Mouse (Mus musculus) CH12.LX (cell line): ENCODE data around the gene Irgc1. TPM values are rescaled to one million over a fixed set of nuclear protein-coding genes. Genes with fewer than 3 reads are reported as not detected.

Experiments used
- DNase-seq: peaks from one replicate; pipeline ENCODE4 v3.0.0-alpha.2; 2013; ENCODE audit errors: extremely low read depth
- H3K27ac ChIP-seq: 2 replicates; pipeline ENCODE4 v1.5.1; 2012; ENCODE audit warnings: low read depth, mild to moderate bottlenecking, control low read depth, moderate library complexity; ENCODE audit not compliant: insufficient read depth
- H3K27me3 ChIP-seq: replicated peaks from 2 replicates; pipeline ENCODE3; 2012; ENCODE audit warnings: inconsistent platforms
- H3K36me3 ChIP-seq, 2 experiments: replicated peaks in 1 of 2; 2 replicates each; pipeline versions ENCODE3 to v1.6.1; 2012; ENCODE audit warnings: inconsistent platforms in 1 of 2, low read length in 1 of 2, mild to moderate bottlenecking in 1 of 2, mixed read lengths in 1 of 2, moderate library complexity in 1 of 2; ENCODE audit not compliant: control insufficient read depth in 1 of 2, insufficient read depth in 1 of 2
- H3K4me1 ChIP-seq, 2 experiments: 2 replicates each; pipeline ENCODE4 v1.6.1; 2012; ENCODE audit warnings: inconsistent platforms in 1 of 2, moderate library complexity in 1 of 2; ENCODE audit not compliant: insufficient read depth in 2 of 2, control insufficient read depth in 1 of 2
- H3K4me2 ChIP-seq: 2 replicates; pipeline ENCODE4 v1.6.1; 2012; ENCODE audit warnings: low read depth, mild to moderate bottlenecking, control low read depth; ENCODE audit not compliant: poor library complexity, insufficient read depth, severe bottlenecking
- H3K4me3 ChIP-seq, 3 experiments: fragments of 150-350 bp in 1 of 3; sonication (generic) in 1 of 3; replicated peaks in 1 of 3; 2 replicates each; pipeline versions ENCODE3 to v1.5.1; 2011 to 2012; ENCODE audit warnings: low read depth in 2 of 3, low read length in 2 of 3, mild to moderate bottlenecking in 2 of 3, moderate library complexity in 2 of 3, control low read depth in 1 of 3, improper control_type of control experiment in 1 of 3, inconsistent platforms in 1 of 3, mixed read lengths in 1 of 3; ENCODE audit not compliant: poor library complexity in 1 of 3
- H3K79me2 ChIP-seq: replicated peaks from 2 replicates; pipeline ENCODE4 v1.6.1; 2012; ENCODE audit warnings: mild to moderate bottlenecking, moderate library complexity; ENCODE audit not compliant: control insufficient read depth, poor library complexity, insufficient read depth, severe bottlenecking; ENCODE audit errors: extremely low read depth
- H3K9ac ChIP-seq: 2 replicates; pipeline ENCODE4 v1.6.1; 2012; ENCODE audit warnings: low read depth, mild to moderate bottlenecking, control low read depth, moderate library complexity; ENCODE audit not compliant: insufficient read depth
- H3K9me3 ChIP-seq: replicated peaks from 2 replicates; pipeline ENCODE3; 2012; ENCODE audit warnings: low read length, inconsistent platforms, mixed read lengths
- BHLHE40 ChIP-seq: IDR thresholded peaks from 2 replicates; pipeline ENCODE4 v1.6.1; 2011; ENCODE audit warnings: mild to moderate bottlenecking, low read depth, low read length, improper control_type of control experiment
- CHD1 ChIP-seq: IDR thresholded peaks from 2 replicates; pipeline ENCODE4 v1.6.1; 2012; ENCODE audit warnings: low read depth, low read length, improper control_type of control experiment, inconsistent platforms
- CHD2 ChIP-seq: IDR thresholded peaks from 2 replicates; pipeline ENCODE4 v1.6.1; 2011; ENCODE audit warnings: low read length, improper control_type of control experiment
- CTCF ChIP-seq, 2 experiments: IDR thresholded peaks in 1 of 2; conservative IDR thresholded peaks in 1 of 2; 2 replicates each; pipeline ENCODE4 v1.5.1; 2011 to 2012; ENCODE audit warnings: low read depth in 2 of 2, low read length in 2 of 2, improper control_type of control experiment in 1 of 2, inconsistent platforms in 1 of 2, mild to moderate bottlenecking in 1 of 2, moderate library complexity in 1 of 2
- E2F4 ChIP-seq: IDR thresholded peaks from 2 replicates; pipeline ENCODE4 v1.6.1; 2011; ENCODE audit warnings: low read depth, low read length, improper control_type of control experiment; ENCODE audit not compliant: insufficient replicate concordance
- ELF1 ChIP-seq: IDR thresholded peaks from 2 replicates; pipeline ENCODE4 v1.6.1; 2014; ENCODE audit warnings: low read depth, mild to moderate bottlenecking, inconsistent platforms, low read length, improper control_type of control experiment
- EP300 ChIP-seq: IDR thresholded peaks from 2 replicates; pipeline ENCODE4 v1.6.1; 2011; ENCODE audit warnings: low read length, improper control_type of control experiment
- ETS1 ChIP-seq: conservative IDR thresholded peaks from 2 replicates; pipeline ENCODE4 v1.6.1; 2012; ENCODE audit warnings: low read depth, mild to moderate bottlenecking, inconsistent platforms, low read length, improper control_type of control experiment, moderate library complexity
- GABPA ChIP-seq: IDR thresholded peaks from 2 replicates; pipeline ENCODE4 v1.6.1; 2012; ENCODE audit warnings: low read depth, low read length, improper control_type of control experiment, inconsistent platforms; ENCODE audit not compliant: insufficient replicate concordance
- HCFC1 ChIP-seq: IDR thresholded peaks from 2 replicates; pipeline ENCODE4 v1.6.1; 2012; ENCODE audit warnings: low read depth, mild to moderate bottlenecking, inconsistent platforms, low read length, improper control_type of control experiment
- IRF4 ChIP-seq: IDR thresholded peaks from 2 replicates; pipeline ENCODE4 v1.6.1; 2014; ENCODE audit warnings: low read depth, mild to moderate bottlenecking, inconsistent platforms, low read length, improper control_type of control experiment
- JUN ChIP-seq: IDR thresholded peaks from 2 replicates; pipeline ENCODE4 v1.6.1; 2011; ENCODE audit warnings: low read depth, mild to moderate bottlenecking, low read length, improper control_type of control experiment, moderate library complexity; ENCODE audit not compliant: insufficient read depth
- JUND ChIP-seq: conservative IDR thresholded peaks from 2 replicates; pipeline ENCODE4 v1.6.1; 2011; ENCODE audit warnings: low read depth, low read length, improper control_type of control experiment
- KAT2A ChIP-seq: IDR thresholded peaks from 2 replicates; pipeline ENCODE4 v1.6.1; 2012; ENCODE audit warnings: low read length, improper control_type of control experiment, inconsistent platforms; ENCODE audit not compliant: insufficient replicate concordance
- MAFK ChIP-seq: IDR thresholded peaks from 2 replicates; pipeline ENCODE4 v1.6.1; 2011; ENCODE audit warnings: low read length, improper control_type of control experiment; ENCODE audit not compliant: insufficient replicate concordance
- MAX ChIP-seq: IDR thresholded peaks from 2 replicates; pipeline ENCODE4 v1.6.1; 2011; ENCODE audit warnings: low read length, improper control_type of control experiment
- MAZ ChIP-seq: IDR thresholded peaks from 2 replicates; pipeline ENCODE4 v1.6.1; 2012; ENCODE audit warnings: low read depth, mild to moderate bottlenecking, inconsistent platforms, low read length, improper control_type of control experiment, moderate library complexity
- MEF2A ChIP-seq: IDR thresholded peaks from 2 replicates; pipeline ENCODE4 v1.6.1; 2014; ENCODE audit warnings: low read depth, mild to moderate bottlenecking, inconsistent platforms, low read length, improper control_type of control experiment, borderline replicate concordance
- MYC ChIP-seq: IDR thresholded peaks from 2 replicates; pipeline ENCODE4 v1.6.1; 2011; ENCODE audit warnings: low read depth, mild to moderate bottlenecking, improper control_type of control experiment, low read length
- NELFE ChIP-seq: IDR thresholded peaks from 2 replicates; pipeline ENCODE4 v1.6.1; 2011; ENCODE audit warnings: low read depth, low read length, improper control_type of control experiment
- NRF1 ChIP-seq: IDR thresholded peaks from 2 replicates; pipeline ENCODE4 v1.6.1; 2014; ENCODE audit warnings: low read depth, mild to moderate bottlenecking, inconsistent platforms, low read length, improper control_type of control experiment, moderate library complexity
- PAX5 ChIP-seq: IDR thresholded peaks from 2 replicates; pipeline ENCODE4 v1.6.1; 2012; ENCODE audit warnings: low read length, inconsistent platforms, mixed read lengths
- POLR2A ChIP-seq: IDR thresholded peaks from 2 replicates; pipeline ENCODE4 v1.6.1; 2011; ENCODE audit warnings: low read depth, mild to moderate bottlenecking, improper control_type of control experiment, low read length
- POLR2AphosphoS2 ChIP-seq: IDR thresholded peaks from 2 replicates; pipeline ENCODE4 v1.6.1; 2011; ENCODE audit warnings: low read depth, low read length, improper control_type of control experiment
- RAD21 ChIP-seq: IDR thresholded peaks from 2 replicates; pipeline ENCODE4 v1.6.1; 2011; ENCODE audit warnings: low read depth, mild to moderate bottlenecking, low read length, improper control_type of control experiment, moderate library complexity
- RCOR1 ChIP-seq: conservative IDR thresholded peaks from 2 replicates; pipeline ENCODE4 v1.6.1; 2012; ENCODE audit warnings: low read depth, mild to moderate bottlenecking, inconsistent platforms, low read length, improper control_type of control experiment
- SIN3A ChIP-seq: IDR thresholded peaks from 2 replicates; pipeline ENCODE4 v1.6.1; 2012; ENCODE audit warnings: low read length, improper control_type of control experiment, inconsistent platforms
- SMC3 ChIP-seq: IDR thresholded peaks from 2 replicates; pipeline ENCODE4 v1.6.1; 2011; ENCODE audit warnings: low read depth, low read length, improper control_type of control experiment
- TBP ChIP-seq: conservative IDR thresholded peaks from 2 replicates; pipeline ENCODE4 v1.6.1; 2011; ENCODE audit warnings: low read depth, low read length, improper control_type of control experiment
- TCF12 ChIP-seq: IDR thresholded peaks from 2 replicates; pipeline ENCODE4 v1.6.1; 2014; ENCODE audit warnings: low read depth, mild to moderate bottlenecking, inconsistent platforms, low read length, improper control_type of control experiment
- UBTF ChIP-seq: IDR thresholded peaks from 2 replicates; pipeline ENCODE4 v1.6.1; 2012; ENCODE audit warnings: low read depth, mild to moderate bottlenecking, inconsistent platforms, low read length, improper control_type of control experiment, moderate library complexity
- USF1 ChIP-seq: IDR thresholded peaks from 2 replicates; pipeline ENCODE4 v1.6.1; 2014; ENCODE audit warnings: low read depth, mild to moderate bottlenecking, inconsistent platforms, low read length, improper control_type of control experiment
- USF2 ChIP-seq: conservative IDR thresholded peaks from 2 replicates; pipeline ENCODE4 v1.6.1; 2011; ENCODE audit warnings: low read depth, low read length, improper control_type of control experiment
- ZC3H11A ChIP-seq: IDR thresholded peaks from 2 replicates; pipeline ENCODE4 v1.6.1; 2012; ENCODE audit warnings: low read depth, mild to moderate bottlenecking, inconsistent platforms, low read length, improper control_type of control experiment
- ZKSCAN1 ChIP-seq: IDR thresholded peaks from 2 replicates; pipeline ENCODE4 v1.6.1; 2012; ENCODE audit warnings: low read depth, inconsistent platforms, low read length, improper control_type of control experiment, borderline replicate concordance
- ZMIZ1 ChIP-seq: IDR thresholded peaks from 2 replicates; pipeline ENCODE4 v1.6.1; 2012; ENCODE audit warnings: low read depth, mild to moderate bottlenecking, inconsistent platforms, low read length, improper control_type of control experiment
- ZNF384 ChIP-seq: IDR thresholded peaks from 2 replicates; pipeline ENCODE4 v1.6.1; 2012; ENCODE audit warnings: low read depth, low read length, improper control_type of control experiment, inconsistent platforms
- dilution Hi-C: fragments of 300-500 bp; cut with MboI; formaldehyde crosslinking; loops from 2 replicates; pipeline ENCODE4 v1.14.3; 2020; ENCODE audit warnings: low sequenced_read_pairs; ENCODE audit not compliant: extremely low pct_unique_long_range_greater_than_20kb, extremely low pct_ligation_motif_present
- in situ Hi-C: fragments of 300-500 bp; cut with MboI; formaldehyde crosslinking; loops from 3 replicates; pipeline ENCODE4 v1.14.3; 2019; ENCODE audit warnings: low sequenced_read_pairs, low pct_ligation_motif_present, low pct_unique_long_range_greater_than_20kb, mixed read lengths
- polyA plus RNA-seq: library from polyadenylated mRNA; unstranded; fragments of >175 nt; gene quantifications from 2 replicates; pipeline ENCODE4 v1.2.1, GENCODE M21; 2012; ENCODE audit warnings: low read depth; ENCODE audit not compliant: insufficient read length
- total RNA-seq, 2 experiments: library from RNA; depleted of rRNA; stranded (reverse); fragments of 300-350 nt in 1 of 2; fragments of >200 nt in 1 of 2; gene quantifications; 2 replicates each; pipeline ENCODE4 v1.2.3; 2012 to 2014

The Irgc1 gene
- total and polyA plus RNA-seq, 3 experiments, result not detected

DNA sequence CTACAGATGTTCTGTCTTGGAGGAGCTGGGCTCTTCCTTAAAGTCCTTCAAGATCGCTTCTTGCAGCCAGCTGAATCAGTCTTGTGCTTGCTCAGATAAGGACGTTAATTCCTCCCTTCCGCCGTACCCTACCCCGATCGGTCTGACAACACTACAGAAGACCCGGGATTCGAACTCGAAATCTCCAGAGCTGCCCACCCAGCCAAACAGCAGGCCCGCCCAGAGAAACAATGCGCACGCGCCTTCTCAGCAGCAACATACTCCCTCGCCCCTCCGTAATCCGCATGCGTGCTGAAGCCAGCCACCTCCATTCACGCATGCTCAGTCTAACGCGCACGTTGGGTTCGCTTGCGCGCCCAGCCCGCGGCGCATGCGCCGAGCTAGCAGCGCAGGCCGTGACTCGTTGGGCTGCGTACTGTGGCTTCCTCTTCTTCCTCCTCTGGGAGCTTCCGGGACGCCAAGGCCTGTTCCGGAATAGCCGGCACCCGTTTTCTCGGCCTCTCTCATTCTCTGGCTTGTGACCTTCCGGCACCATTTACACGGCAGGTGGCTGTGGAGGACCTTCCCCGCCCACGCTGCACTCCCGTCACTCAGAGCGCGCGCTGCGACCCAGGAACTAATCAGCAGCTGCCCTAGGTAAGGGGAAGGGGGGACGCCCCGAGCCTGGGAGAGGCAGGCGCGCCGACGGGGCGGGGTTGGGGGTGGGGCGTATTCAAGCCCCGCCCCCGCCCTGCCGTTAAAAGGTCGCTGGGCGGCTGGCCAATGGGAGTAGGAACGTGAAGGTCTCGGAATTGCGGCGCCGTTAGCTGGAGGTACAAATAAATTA lies 52.6 kb downstream of the Irgc1 start, which contains the start of gene Smg9:
TSS of gene Smg9 (plus strand) at position 364 of the 826 bp plus-strand sequence.
- Histone ChIP-seq H3K9me3 (peaks cover 6% of the 10 kb centered on the region), H3K4me3 (peak within 1 kb of the TSS; percentile 71 to 80 (median 76)), H3K79me2 (0 out of 2 replicates have a peak, but pooled peaks cover 5% of the 10 kb centered on the region), H3K27me3 (no peaks in the 10 kb centered on the region), H3K27ac (peak within 1 kb of the TSS; percentile 96), H3K9ac (peak within 1 kb of the TSS; percentile 75), H3K4me2 (peak within 1 kb of the TSS; percentile 93), H3K36me3 (peaks cover 10 to 36% of the 10 kb centered on the region in 2 experiments), H3K4me1 (peaks cover 1 to 30% of the 10 kb centered on the region in 2 experiments; a peak in 3 of 4 replicates)
- in situ Hi-C loops (loop anchor here (5.0 to 25.0 kb wide), 2 partner anchors 32 to 437 kb away; partner anchors contain the start of genes Vmn1r180 and Vmn1r181), dilution Hi-C loops (no loop called here)
- DNase-seq, result peak; percentile 99
- TF ChIP-seq MYC (no peak; the same call in 1 of the 2 replicates), HCFC1 (peak; percentile 80), TBP (no peak), POLR2AphosphoS2 (peak; percentile 71; the same call in 1 of the 2 replicates), NELFE (peak; percentile 80), E2F4 (peak; percentile 88; the same call in 1 of the 2 replicates), CHD2 (peak; percentile 24; the same call in 1 of the 2 replicates), RCOR1 (no peak; the same call in 1 of the 2 replicates), SMC3 (no peak), ETS1 (peak; percentile 24; the same call in 1 of the 2 replicates), MAZ (peak; percentile 70), ELF1 (peak; percentile 96), USF1 (peak; percentile 12; the same call in 1 of the 2 replicates), POLR2A (peak; percentile 93), PAX5 (no peak), IRF4 (peak; percentile 42; the same call in 1 of the 2 replicates), JUN (no peak; the same call in 1 of the 2 replicates), ZKSCAN1 (no peak), SIN3A (peak; percentile 73), BHLHE40 (peak; percentile 52), CTCF (conservative IDR thresholded peaks at IDR 0.05 in 1 of 2, IDR thresholded peaks at IDR 0.05 in 1 of 2; ENCODE audit: low read depth in 2 of 2, low read length in 2 of 2) (no peak), EP300 (no peak), UBTF (no peak), GABPA (no peak), RAD21 (no peak), ZNF384 (no peak), MAFK (no peak), CHD1 (no peak), JUND (no peak), MEF2A (0 out of 2 replicates have a peak, but pooled peaks have one; percentile 36), USF2 (no peak), NRF1 (peak; percentile 97), TCF12 (no peak; the same call in 1 of the 2 replicates), ZC3H11A (peak; percentile 11; the same call in 1 of the 2 replicates), KAT2A (peak; percentile 72; the same call in 1 of the 2 replicates), MAX (peak; percentile 85), ZMIZ1 (peak; percentile 88)
